Comparison of ENCODE assay signal across 9 mouse cellular contexts in genomic region chr9:85844647-85844983, GRCm38 (mm10). TPM values are rescaled to one million over a fixed set of nuclear protein-coding genes. Genes with fewer than 3 reads are reported as not detected.
DNase-seq lines count a peak whose midpoint lies in the region; ATAC-seq lines count a peak whose summit lies in the region.
"Had no signal": no experiment of that assay in that cellular context is flagged by ENCODE, and none has a peak within 500 bp of the region (broad histone marks: within the 10 kb centered on the region; RNA-seq: fewer than 3 reads in every experiment).

No protein-coding gene starts in this region.

- no peak for ATAC-seq in lung, embryonic 15.5 days (ENCODE audit: borderline replicate concordance, extremely low read depth, low FRiP score, low TSS enrichment)
- ATAC-seq in forebrain, embryonic 11.5 days (replicated peaks; ENCODE audit: low FRiP score) = no peak
- ATAC-seq in intestine, embryonic 15.5 days = no peak
- no peak for ATAC-seq in neural tube, embryonic 15.5 days (ENCODE audit: low FRiP score)

- no peak for DNase-seq in lung, postnatal 25 days (ENCODE audit: low spot score)
- peak; percentile 51 for DNase-seq in forebrain, embryonic 11.5 days (ENCODE audit: low spot score)
- DNase-seq in left cerebral cortex, postnatal 25 days (ENCODE audit: low spot score in 2 of 2) = no peak
- DNase-seq in B cell, adult 2 months = no peak
- DNase-seq: thymus, adult 18-20 months had no signal

- intact Hi-C loops in left cerebral cortex, postnatal 25 days (cut with DNase I) = loop anchor here (5.0 kb wide), 1 partner anchor 603 kb away; no protein-coding TSS in a partner anchor

- H3K36me3 ChIP-seq in lung, embryonic 15.5 days = peaks cover 5% of the 10 kb centered on the region
- no peaks in the 10 kb centered on the region; the same call in 1 of the 2 replicates for H3K36me3 ChIP-seq in forebrain, embryonic 11.5 days (ENCODE audit: control insufficient read depth, insufficient read depth, low read length)
- no peaks in the 10 kb centered on the region for H3K36me3 ChIP-seq in intestine, embryonic 15.5 days
- H3K36me3 ChIP-seq in neural tube, embryonic 15.5 days = no peaks in the 10 kb centered on the region

- H3K4me2 ChIP-seq in lung, embryonic 15.5 days = peak overlapping the region; percentile 98
- peak overlapping the region; percentile 91 for H3K4me2 ChIP-seq in forebrain, embryonic 11.5 days (ENCODE audit: low read depth, low read length, severe bottlenecking)
- H3K4me2 ChIP-seq in intestine, embryonic 15.5 days (replicated peaks) = peak overlapping the region; percentile 99
- H3K4me2 ChIP-seq in neural tube, embryonic 15.5 days = peak overlapping the region; percentile 88

- peak overlapping the region; percentile 70; the same call in 1 of the 2 replicates for H3K9ac ChIP-seq in lung, embryonic 15.5 days
- peak overlapping the region; percentile 82 for H3K9ac ChIP-seq in forebrain, embryonic 11.5 days (ENCODE audit: low read length)
- H3K9ac ChIP-seq in intestine, embryonic 15.5 days = no peak overlapping the region
- H3K9ac ChIP-seq in neural tube, embryonic 15.5 days (replicated peaks) = peak overlapping the region; percentile 74; the same call in 1 of the 2 replicates

- no peaks in the 10 kb centered on the region for H3K9me3 ChIP-seq in lung, embryonic 15.5 days
- no peaks in the 10 kb centered on the region for H3K9me3 ChIP-seq in forebrain, embryonic 11.5 days (ENCODE audit: control insufficient read depth, low read length)
- H3K9me3 ChIP-seq in intestine, embryonic 15.5 days = no peaks in the 10 kb centered on the region
- no peaks in the 10 kb centered on the region for H3K9me3 ChIP-seq in neural tube, embryonic 15.5 days (replicated peaks)

- H3K4me3 ChIP-seq in lung, embryonic 15.5 days = peak overlapping the region; percentile 74
- H3K4me3 ChIP-seq in forebrain, embryonic 11.5 days (ENCODE audit: low read depth, low read length) = peak overlapping the region; percentile 69
- peak overlapping the region; percentile 66 for H3K4me3 ChIP-seq in intestine, embryonic 15.5 days (replicated peaks)
- H3K4me3 ChIP-seq in neural tube, embryonic 15.5 days (replicated peaks) = peak overlapping the region; percentile 60

- peaks cover 13% of the 10 kb centered on the region for H3K4me1 ChIP-seq in lung, embryonic 15.5 days
- peaks cover 4% of the 10 kb centered on the region; the same call in 1 of the 2 replicates for H3K4me1 ChIP-seq in forebrain, embryonic 11.5 days (replicated peaks; ENCODE audit: control insufficient read depth, insufficient read depth, low read length)
- H3K4me1 ChIP-seq in intestine, embryonic 15.5 days (replicated peaks) = peaks cover 11% of the 10 kb centered on the region
- H3K4me1 ChIP-seq in neural tube, embryonic 15.5 days = peaks cover 23% of the 10 kb centered on the region

- 61% methylated on average over 9 of the region's 9 CpGs for WGBS in lung, embryonic 15.5 days
- WGBS in forebrain, embryonic 11.5 days = 66% methylated on average over 9 of the region's 9 CpGs
- 75% methylated on average over 9 of the region's 9 CpGs for WGBS in intestine, embryonic 15.5 days
- 74% methylated on average over 9 of the region's 9 CpGs for whole genome bisulfite sequencing in neural tube, embryonic 15.5 days

- no peak overlapping the region for H3K27ac ChIP-seq in lung, embryonic 15.5 days
- H3K27ac ChIP-seq in forebrain, embryonic 11.5 days (ENCODE audit: low read depth, low read length) = no peak overlapping the region
- H3K27ac ChIP-seq in intestine, embryonic 15.5 days = no peak overlapping the region
- H3K27ac ChIP-seq in neural tube, embryonic 15.5 days (replicated peaks) = 0 out of 2 replicates have a peak overlapping the region, but pooled peaks have one; percentile 2

- H3K27me3 ChIP-seq in lung, embryonic 15.5 days = peaks cover 5% of the 10 kb centered on the region; the same call in 1 of the 2 replicates
- peaks cover 2% of the 10 kb centered on the region; the same call in 1 of the 2 replicates for H3K27me3 ChIP-seq in forebrain, embryonic 11.5 days (ENCODE audit: control insufficient read depth, insufficient read depth, low read length)
- H3K27me3 ChIP-seq in intestine, embryonic 15.5 days (replicated peaks) = 0 out of 2 replicates have a peak, but pooled peaks cover 2% of the 10 kb centered on the region
- H3K27me3 ChIP-seq in neural tube, embryonic 15.5 days (replicated peaks) = no peaks in the 10 kb centered on the region

RNA-seq across cellular contexts. Expression of gene Tpbg, which starts 2.4 kb away (rescaled TPM):
- polyA plus RNA-seq in lung, embryonic 15.5 days (2015; fragmentation: Nextera tagmentation; extraction: Ambion mirVana) = 12.9 and 15.5 TPM in 2 replicates
- 33.8 and 39.5 TPM in 2 replicates for polyA plus RNA-seq in forebrain, embryonic 11.5 days (2014; fragmentation: Nextera tagmentation; extraction: Ambion mirVana)
- 7.3 and 9.3 TPM in 2 replicates for polyA plus RNA-seq in intestine, embryonic 15.5 days (2015; fragmentation: Nextera tagmentation; extraction: Ambion mirVana)
- 17.4 and 19.2 TPM in 2 replicates for polyA plus RNA-seq in neural tube, embryonic 15.5 days (2015; fragmentation: Nextera tagmentation; extraction: Ambion mirVana)
- total RNA-seq in left cerebral cortex, postnatal 25 days (2021) = 10 to 100 TPM; 23.8 to 27.1 TPM
- total RNA-seq: common myeloid progenitor, adult 5-6 weeks had no signal
